In genomic region chr1:165441719-165442118, GRCm38 (mm10) we compare ENCODE assay signal across 20 mouse cellular contexts. TPM values are rescaled to one million over a fixed set of nuclear protein-coding genes. Genes with fewer than 3 reads are reported as not detected.
"Had no signal": no experiment of that assay in that cellular context is flagged by ENCODE, and none has a peak within 500 bp of the region (broad histone marks: within the 10 kb centered on the region; RNA-seq: fewer than 3 reads in every experiment).

No protein-coding gene starts in this region.

- H3K27ac ChIP-seq: limb, embryonic 10.5 days; limb, embryonic 13.5 days; liver, embryonic 15.5 days; midbrain, embryonic 12.5 days; neural tube, embryonic 13.5 days; stomach, embryonic 15.5 days had no signal

- H3K9ac ChIP-seq: limb, embryonic 13.5 days; liver, embryonic 15.5 days; midbrain, embryonic 12.5 days; neural tube, embryonic 13.5 days; stomach, embryonic 15.5 days had no signal

- ATAC-seq: intestine, embryonic 16.5 days; midbrain, embryonic 16.5 days had no signal

- H3K4me2 ChIP-seq: limb, embryonic 13.5 days; liver, embryonic 15.5 days; midbrain, embryonic 12.5 days; neural tube, embryonic 13.5 days; stomach, embryonic 15.5 days had no signal

- H3K4me1 ChIP-seq: limb, embryonic 13.5 days; midbrain, embryonic 12.5 days; neural tube, embryonic 13.5 days; stomach, embryonic 15.5 days had no signal

- H3K27me3 ChIP-seq: limb, embryonic 13.5 days; liver, embryonic 15.5 days; midbrain, embryonic 12.5 days; neural tube, embryonic 13.5 days; stomach, embryonic 15.5 days had no signal

- H3K36me3 ChIP-seq: limb, embryonic 10.5 days; limb, embryonic 13.5 days; liver, embryonic 15.5 days; midbrain, embryonic 12.5 days; neural tube, embryonic 13.5 days; stomach, embryonic 15.5 days had no signal

- DNase-seq: kidney, adult 8-10 months; kidney, postnatal 14 days; lung, adult 2 months; lung, postnatal 14 days; lung, postnatal 4 days; retina, postnatal 1 day; right cerebral cortex, postnatal 25 days; spleen, adult 18-20 months; thymus, adult 18-20 months had no signal

- H3K9me3 ChIP-seq: limb, embryonic 10.5 days; limb, embryonic 13.5 days; liver, embryonic 15.5 days; midbrain, embryonic 12.5 days; stomach, embryonic 15.5 days had no signal

- H3K4me3 ChIP-seq: limb, embryonic 10.5 days; limb, embryonic 13.5 days; liver, embryonic 15.5 days; midbrain, embryonic 12.5 days; myocyte; neural tube, embryonic 13.5 days; stomach, embryonic 15.5 days had no signal

RNA-seq across cellular contexts. Expression of gene Adcy10, which starts 43.3 kb away (rescaled TPM):
- polyA plus RNA-seq: intestine, embryonic 16.5 days; limb, embryonic 13.5 days; liver, adult 2 months; lung, embryonic 16.5 days; myocyte; stomach, embryonic 15.5 days had no signal
